Mouse (Mus musculus) B cell, adult 67 days (primary cell): ENCODE data around the gene Btbd35f17. TPM values are rescaled to one million over a fixed set of nuclear protein-coding genes. Genes with fewer than 3 reads are reported as not detected.

Source experiments
- total RNA-seq, 2 experiments: library from RNA; stranded (reverse); gene quantifications; 4 replicates each; pipeline ENCODE4 v1.2.4; 2023

The Btbd35f17 gene
- not detected for total RNA-seq

DNA sequence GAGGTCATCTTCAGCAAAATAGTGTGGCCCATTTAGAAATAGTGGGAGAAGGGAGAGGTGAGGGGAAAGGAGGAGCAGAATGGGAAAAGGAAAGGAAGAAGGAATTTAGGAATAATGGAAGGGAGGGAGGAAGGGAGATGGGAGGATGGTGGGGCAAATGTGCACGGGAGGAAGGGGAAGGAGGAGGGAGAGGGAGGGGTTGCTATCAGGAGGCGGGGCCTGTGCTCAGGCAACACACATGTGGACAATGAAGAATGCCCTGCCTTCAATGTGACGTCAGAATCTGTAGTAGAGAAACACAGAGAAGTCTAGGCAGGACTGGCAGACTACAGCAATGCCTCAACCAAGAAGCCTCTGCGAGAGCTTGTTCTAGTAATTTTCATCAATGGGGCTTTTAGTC is at the start of gene Btbd35f17:
Gene Btbd35f17 (plus strand): TSS at position 301 of the 400 bp plus-strand sequence.

Other genes with a start within 250 kb of the Btbd35f17 start
- gene Btbd35f28, start 174.1 kb upstream of the Btbd35f17 start, total RNA-seq: not detected
- gene Btbd35f20, start 79.4 kb upstream of the Btbd35f17 start, total RNA-seq: not detected